Mouse (Mus musculus): ENCODE measurements around the gene Tas2r115.
"Not testable (repeated sequence)": the region's sequence is repeated elsewhere in the genome, so short reads cannot be mapped to it uniquely, and the experiment has no call there.

Tas2r115 gene

GRCm38 (mm10) chr6:132737935-132738334, at the start of gene Tas2r115:
TSS of gene Tas2r115 (minus strand) at chr6:132738035.
- DNase-seq, result no peak

DNA sequence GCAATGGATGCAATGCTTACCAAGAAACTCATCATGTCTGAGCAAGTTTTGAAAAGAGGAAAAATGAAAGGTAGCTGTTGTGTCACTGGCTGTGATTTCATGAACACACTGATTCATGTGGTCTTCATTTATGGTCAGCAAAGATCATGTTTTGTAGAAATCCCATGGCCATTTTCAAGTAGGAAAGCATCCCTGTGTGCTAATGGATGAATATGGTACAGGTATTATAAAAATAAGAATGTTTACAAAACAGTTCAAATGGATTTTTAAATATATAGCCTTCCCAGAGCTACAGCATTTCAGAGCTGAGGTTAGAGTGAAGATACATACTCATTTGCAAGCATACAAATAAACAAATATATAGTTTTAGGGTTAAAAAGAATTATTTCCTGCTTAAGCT, 40.2 kb upstream of the Tas2r115 start, which contains the start of gene Tas2r136:
Tas2r136 (minus strand) TSS at position 101 of the 400 bp plus-strand sequence.
- DNase-seq, result no peak

- DNase-seq, result no peak
Observed at GRCm38 (mm10) chr6:132761831-132762230, 24.0 kb upstream of the Tas2r115 start, which contains the start of gene Tas2r102. TSS of gene Tas2r102 (plus strand) at chr6:132762131.

- DNase-seq, result no peak
Observed at GRCm38 (mm10) chr6:132754430-132754829, 16.6 kb upstream of the Tas2r115 start, which contains the start of gene Tas2r124. TSS of gene Tas2r124 (plus strand) at chr6:132754730.

- DNase-seq, result no peak
Observed at GRCm38 (mm10) chr6:132750206-132750605, 12.4 kb upstream of the Tas2r115 start.

DNA sequence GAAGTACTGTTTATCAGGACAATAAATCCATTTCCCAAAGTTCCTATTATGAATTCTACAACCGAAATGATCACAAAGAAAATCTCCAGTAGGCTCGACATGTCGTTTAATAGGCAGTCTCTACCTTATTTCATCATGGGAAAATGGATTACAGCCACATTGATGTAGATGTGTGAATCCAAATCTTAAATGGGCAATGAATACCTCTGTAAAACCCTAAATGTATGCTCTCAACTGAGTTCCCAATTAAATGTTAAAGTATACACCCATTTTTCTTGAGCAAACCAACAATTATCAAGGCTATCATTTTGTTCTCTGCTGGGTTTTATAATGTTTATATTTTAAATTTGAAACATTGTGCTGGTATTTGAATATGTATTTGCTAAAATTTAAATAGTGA, 26.0 kb downstream of the Tas2r115 start, which contains the start of gene Tas2r122:
Tas2r122 (minus strand) TSS at position 101 of the 400 bp plus-strand sequence.
- no peak for DNase-seq

DNA sequence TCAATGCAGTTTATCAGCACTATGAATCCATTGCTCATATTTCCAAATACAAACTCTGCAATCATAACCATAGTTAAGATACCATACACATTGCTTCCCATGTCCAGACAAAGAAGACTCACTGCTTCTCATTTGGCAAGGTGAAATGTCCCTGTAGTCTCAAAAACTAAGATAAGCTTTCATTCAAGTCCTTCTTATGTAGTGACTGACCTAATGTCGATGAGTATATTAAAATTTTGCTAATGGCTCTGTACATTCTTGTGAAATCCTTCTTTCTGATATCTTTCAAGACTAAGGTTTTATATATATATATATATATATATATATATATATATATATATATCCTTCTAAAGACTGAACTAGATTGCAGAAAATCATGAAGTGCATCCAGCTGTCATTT, 36.9 kb downstream of the Tas2r115 start, which contains the start of gene Tas2r121:
Tas2r121 (minus strand) TSS at position 101 of the 400 bp plus-strand sequence.
- DNase-seq, result no peak

DNA sequence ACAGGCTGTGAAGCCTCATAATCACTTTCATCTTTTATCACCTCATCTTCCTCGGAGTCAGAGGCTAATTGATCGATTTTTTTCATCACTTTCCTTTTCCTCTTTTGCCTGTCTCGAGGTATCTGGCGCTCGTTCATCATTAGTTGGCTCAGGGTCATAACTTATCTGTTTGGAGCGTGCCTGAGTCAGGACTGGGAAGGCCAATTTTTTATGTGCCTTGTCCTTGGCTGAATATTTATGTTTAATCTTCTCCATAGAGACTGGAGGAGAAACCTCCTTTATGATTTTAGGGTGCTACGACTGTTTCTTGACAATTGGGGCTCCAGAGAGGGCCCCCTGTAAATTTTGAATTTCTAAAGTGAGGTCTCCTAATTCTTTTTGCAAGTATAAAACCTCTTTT, 46.2 kb downstream of the Tas2r115 start:
- DNase-seq, result not testable (repeated sequence)

Measured in thymus, postnatal 25 days (tissue).